Mouse (Mus musculus): ENCODE measurements around the gene Fthl17f. TPM values are rescaled to one million over a fixed set of nuclear protein-coding genes. Genes with fewer than 3 reads are reported as not detected.

The Fthl17f gene
- polyA plus RNA-seq (2012; rRNA removed): not detected in 2 replicates

GRCm38 (mm10) chrX:9062715-9063114 lies at the start of gene Fthl17f:
TSS of gene Fthl17f (plus strand) at chrX:9063015.

DNA sequence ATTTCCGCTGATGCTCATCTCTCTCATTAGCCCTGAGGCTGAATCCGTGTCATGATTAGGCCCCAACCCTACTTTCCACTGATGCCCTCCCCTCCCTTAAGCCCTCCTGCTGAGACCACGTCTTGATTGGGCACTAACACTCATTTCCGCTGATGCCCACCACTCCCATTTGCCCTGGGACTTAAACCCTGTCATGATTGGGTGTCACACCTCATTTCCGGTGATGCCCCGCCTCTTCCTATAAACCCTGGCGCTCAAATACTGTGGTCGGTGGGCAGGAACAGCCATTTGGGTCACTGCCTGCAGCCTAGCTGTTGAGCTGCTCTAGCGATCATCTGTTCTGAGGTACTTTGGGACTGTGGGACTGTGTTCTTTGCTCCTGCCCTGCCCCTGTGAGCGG lies 29.6 kb upstream of the Fthl17f start, which contains the start of gene Fthl17e:
Fthl17e (plus strand) TSS at position 301 of the 400 bp plus-strand sequence.

DNA sequence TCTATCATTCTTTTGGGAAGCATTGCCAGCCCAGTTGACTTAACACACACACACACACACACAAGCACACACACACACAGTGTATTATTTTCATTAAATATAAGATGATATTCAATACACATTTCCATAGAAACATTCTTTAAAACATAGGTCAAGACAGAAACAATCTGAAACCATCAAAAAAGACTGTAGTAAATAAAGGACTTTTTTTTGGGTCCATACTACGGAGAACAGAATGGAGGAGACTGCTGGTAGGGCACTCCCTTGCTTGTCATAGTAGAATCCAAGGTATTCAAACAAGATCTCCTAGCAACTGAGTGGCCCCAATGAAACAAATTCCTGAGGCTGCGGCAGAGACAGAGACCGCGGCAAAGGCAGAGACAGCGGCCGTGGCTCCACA lies 41.4 kb downstream of the Fthl17f start, which contains the start of gene 4930402K13Rik:
4930402K13Rik (plus strand) TSS at position 301 of the 400 bp plus-strand sequence.

Other genes starting within 250 kb of the Fthl17f start
- gene Gm6592, start 219.0 kb upstream of the Fthl17f start, polyA plus RNA-seq (2012; rRNA removed): not detected in 2 replicates
- gene Gm5751, start 188.8 kb upstream of the Fthl17f start, polyA plus RNA-seq (2012; rRNA removed): not detected in 2 replicates
- gene B630019K06Rik, start 170.6 kb upstream of the Fthl17f start, polyA plus RNA-seq (2012; rRNA removed): 7.4 and 7.9 TPM in 2 replicates
- not detected in 2 replicates for gene Fthl17b, start 100.0 kb upstream of the Fthl17f start, polyA plus RNA-seq (2012; rRNA removed)
- gene Fthl17c, start 86.5 kb upstream of the Fthl17f start, polyA plus RNA-seq (2012; rRNA removed): not detected in 2 replicates
- not detected in 2 replicates for gene Fthl17d, start 76.3 kb upstream of the Fthl17f start, polyA plus RNA-seq (2012; rRNA removed)
- not detected in 2 replicates for gene Fthl17e, start 29.5 kb upstream of the Fthl17f start, polyA plus RNA-seq (2012; rRNA removed)
- not detected in 2 replicates for gene 4930402K13Rik, start 41.5 kb downstream of the Fthl17f start, polyA plus RNA-seq (2012; rRNA removed)
- 0.45 and 0.60 TPM in 2 replicates for gene Lancl3, start 136.9 kb downstream of the Fthl17f start, polyA plus RNA-seq (2012; rRNA removed)
- 0.34 TPM in 1 of 2 replicates, not detected in the other for gene Gm14862, start 193.9 kb downstream of the Fthl17f start, polyA plus RNA-seq (2012; rRNA removed)
- gene Xk, start 209.7 kb downstream of the Fthl17f start, polyA plus RNA-seq (2012; rRNA removed): 2.0 and 3.9 TPM in 2 replicates
- gene H2al1m, start 220.7 kb downstream of the Fthl17f start, polyA plus RNA-seq (2012; rRNA removed): 0.67 and 0.76 TPM in 2 replicates